Mouse (Mus musculus) B cell, adult (primary cell): Measurements from ENCODE around the gene Olfr52. TPM values are rescaled to one million over a fixed set of nuclear protein-coding genes. Genes with fewer than 3 reads are reported as not detected.

Experiments
- total RNA-seq: library from RNA; stranded (reverse); gene quantifications from 4 replicates; pipeline ENCODE4 v1.2.4, GENCODE M21; 2023; ENCODE audit not compliant: inconsistent age

Olfr52 gene
- total RNA-seq: not detected in 4 replicates

DNA sequence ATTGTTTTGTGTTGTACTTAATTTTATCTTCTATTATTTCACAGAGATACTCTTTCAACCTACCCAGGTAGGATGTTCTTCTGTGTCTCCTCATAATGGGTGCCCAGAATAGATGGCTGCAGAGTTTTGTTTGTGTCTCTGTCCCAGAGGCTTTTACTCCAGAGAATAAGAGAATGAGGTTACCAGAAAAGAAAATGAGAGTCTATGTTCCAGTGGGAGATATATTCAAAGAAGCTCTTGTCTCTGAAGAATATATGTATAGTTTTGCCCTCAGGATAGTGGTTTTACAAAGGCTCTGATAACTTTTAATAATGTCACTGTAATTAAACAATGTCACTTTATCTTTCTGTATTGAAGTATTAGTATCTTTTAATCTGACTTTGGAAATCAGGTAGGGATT, at the start of gene Olfr52:
Gene Olfr52 (minus strand): TSS at position 101 of the 400 bp plus-strand sequence.

DNA sequence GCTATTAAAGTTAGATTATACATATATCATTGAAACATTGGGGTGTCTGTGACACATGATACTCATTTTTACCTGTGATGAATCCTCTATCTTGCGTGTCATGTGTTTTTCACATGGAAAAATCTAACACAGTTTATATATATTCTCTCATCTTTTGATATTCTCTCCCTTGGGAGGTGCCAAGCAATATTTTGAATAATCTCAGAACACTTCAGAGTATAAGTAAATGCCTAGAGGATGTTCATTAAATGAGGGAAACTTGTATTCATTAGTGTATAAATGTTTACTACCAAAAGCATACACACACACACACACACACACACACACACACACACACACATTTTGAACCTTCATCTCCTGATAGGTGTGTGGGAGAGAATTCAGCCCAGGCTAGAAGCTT, 45.8 kb upstream of the Olfr52 start, which contains the start of gene Olfr1047:
Gene Olfr1047 (minus strand): TSS at position 101 of the 400 bp plus-strand sequence.

DNA sequence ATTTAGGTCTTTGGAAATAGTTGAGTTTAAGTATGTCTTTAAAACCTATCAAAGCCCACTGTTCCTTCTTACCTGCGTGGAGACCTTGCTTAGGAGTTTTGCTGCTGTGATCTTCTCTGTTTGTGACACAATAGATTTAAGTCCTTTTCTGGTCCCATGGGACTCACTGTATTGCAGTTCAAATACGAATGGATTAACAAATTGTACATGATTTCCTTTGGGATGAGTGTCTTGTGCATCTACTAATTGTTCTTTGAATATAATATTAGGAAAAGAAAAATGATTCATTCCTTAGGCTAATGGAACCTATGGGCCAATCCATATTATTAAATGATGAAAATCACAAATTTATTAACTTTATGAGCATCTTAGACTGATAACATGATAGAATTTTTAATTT, 33.7 kb upstream of the Olfr52 start, which contains the start of gene Olfr1046:
Gene Olfr1046 (minus strand): TSS at position 101 of the 400 bp plus-strand sequence.

DNA sequence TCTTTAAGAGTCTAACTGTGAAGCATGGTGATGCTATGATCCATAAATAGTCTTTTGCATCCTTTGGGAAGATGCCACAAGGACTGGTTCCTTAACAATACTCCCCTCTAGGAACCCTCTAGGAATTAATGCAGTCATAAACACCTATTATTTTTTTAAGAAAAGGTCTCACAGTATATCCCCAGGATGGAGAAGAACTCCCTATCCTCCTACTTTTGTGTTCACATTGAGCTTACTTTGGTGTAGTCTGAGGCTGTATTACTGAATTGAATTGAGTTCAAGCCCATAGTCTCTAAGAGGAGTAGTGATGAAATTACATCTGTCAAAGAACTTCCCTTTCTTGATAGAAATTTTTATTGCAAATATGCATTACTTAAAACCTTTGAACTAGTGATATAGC, 17.4 kb upstream of the Olfr52 start, which contains the start of gene Olfr1045:
Gene Olfr1045 (minus strand): TSS at position 101 of the 400 bp plus-strand sequence.

DNA sequence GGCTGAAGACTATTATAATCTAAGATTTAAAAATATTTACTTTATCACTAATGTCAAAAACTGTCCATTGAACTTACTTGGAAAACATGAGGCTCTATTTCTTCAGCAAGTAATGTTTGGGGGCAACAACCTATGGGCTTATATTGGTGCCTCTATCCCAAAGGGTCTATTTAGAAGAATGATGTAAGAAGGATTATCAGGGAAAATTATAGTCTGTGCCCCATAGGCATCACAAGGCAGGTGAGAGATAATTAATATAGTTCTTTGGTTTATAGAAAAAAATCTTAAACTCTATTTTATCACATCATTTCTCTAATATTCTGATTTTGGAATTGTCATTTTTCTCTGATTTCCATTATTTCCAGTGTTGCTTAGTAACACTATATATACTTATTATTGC, 7.8 kb downstream of the Olfr52 start, which contains the start of gene Olfr1044:
Gene Olfr1044 (minus strand): TSS at position 101 of the 400 bp plus-strand sequence.

DNA sequence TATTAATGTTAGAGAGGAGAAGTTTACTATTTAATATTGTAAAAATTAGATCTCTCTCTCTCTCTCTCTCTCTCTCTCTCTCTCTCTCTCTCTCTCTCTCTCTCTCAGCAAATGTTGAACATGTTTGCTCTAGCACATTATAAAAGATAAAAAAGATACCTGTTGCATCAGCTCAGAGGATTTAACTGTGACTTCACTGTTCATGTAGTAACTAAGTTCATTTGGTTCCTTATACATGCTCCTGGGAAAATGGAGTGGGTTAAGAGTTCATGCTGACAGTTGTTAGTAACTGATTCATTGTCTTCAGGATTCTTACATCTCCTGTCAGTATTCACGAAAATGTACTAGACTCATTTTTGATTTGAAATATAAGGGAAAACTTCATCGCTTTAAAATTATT, 18.1 kb downstream of the Olfr52 start, which contains the start of gene Olfr1043:
Gene Olfr1043 (minus strand): TSS at position 101 of the 400 bp plus-strand sequence.

DNA sequence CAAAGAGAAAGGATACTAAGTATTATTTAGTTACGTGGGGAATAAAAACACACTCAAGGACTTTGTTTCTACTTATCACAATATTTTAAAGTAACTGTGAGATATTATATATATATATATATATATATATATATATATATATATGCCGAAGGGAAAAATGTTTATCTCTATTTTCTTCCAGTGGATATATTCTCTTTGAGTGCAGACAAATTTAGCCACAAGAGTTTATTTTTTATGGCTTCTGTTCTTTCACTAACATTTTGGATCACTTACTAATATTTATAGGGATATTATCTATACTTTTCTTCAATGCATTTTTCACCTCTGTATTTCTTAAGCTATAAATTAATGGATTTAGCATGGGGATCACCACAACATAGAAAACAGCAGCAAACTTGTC, 23.7 kb downstream of the Olfr52 start, which contains the start of gene Olfr1042:
Gene Olfr1042 (minus strand): TSS at position 101 of the 400 bp plus-strand sequence.

DNA sequence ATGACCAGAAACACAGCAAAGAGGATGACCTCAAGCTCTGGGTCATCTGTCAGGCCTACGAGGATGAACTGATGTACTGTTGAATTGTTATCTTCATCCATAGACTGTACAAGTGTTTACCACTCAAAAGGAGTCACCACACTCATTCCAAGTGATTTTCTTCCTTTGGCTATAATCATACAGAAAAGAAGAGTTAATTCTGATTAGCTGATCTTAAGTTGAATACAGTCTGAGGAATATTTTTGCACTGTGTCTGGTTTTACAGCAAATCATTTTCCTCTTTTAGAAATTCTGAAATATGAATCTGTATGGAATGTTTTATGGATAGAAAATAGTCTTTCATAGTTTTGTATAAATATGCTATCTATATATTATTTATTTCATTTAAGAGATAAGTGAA, 38.9 kb downstream of the Olfr52 start, which contains the start of gene Olfr1040:
Gene Olfr1040 (minus strand): TSS at position 101 of the 400 bp plus-strand sequence.

DNA sequence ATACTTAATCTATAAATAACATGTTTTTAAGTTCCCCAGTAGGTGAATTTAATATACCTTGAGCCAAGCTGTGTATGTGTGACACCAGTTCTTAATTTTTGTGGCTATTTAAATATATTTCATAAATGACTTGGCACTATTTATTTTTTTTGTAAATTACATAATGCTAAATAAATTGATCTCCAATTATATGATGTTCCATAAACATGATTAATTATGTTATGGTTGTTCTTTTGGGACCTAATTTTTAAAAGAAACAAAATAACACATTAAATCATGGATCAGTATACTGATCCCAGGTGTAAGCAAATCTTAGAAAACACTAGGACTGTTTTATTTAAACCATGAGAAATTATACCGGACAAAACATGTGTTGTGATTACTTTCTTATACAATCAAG, 49.7 kb downstream of the Olfr52 start, which contains the start of gene Olfr1039:
Gene Olfr1039 (minus strand): TSS at position 101 of the 400 bp plus-strand sequence.

Other genes with a start within 250 kb of the Olfr52 start
- not detected in 4 replicates for gene Olfr1028, start 235.2 kb downstream of the Olfr52 start, total RNA-seq
- gene Olfr1029, start 211.8 kb downstream of the Olfr52 start, total RNA-seq: 0.12 TPM in 1 of 4 replicates, not detected in the others
- gene Olfr1030, start 206.4 kb downstream of the Olfr52 start, total RNA-seq: not detected in 4 replicates
- gene Olfr1031, start 195.4 kb downstream of the Olfr52 start, total RNA-seq: not detected in 4 replicates
- not detected in 4 replicates for gene Olfr1032, start 180.1 kb downstream of the Olfr52 start, total RNA-seq
- gene Olfr1033, start 165.1 kb downstream of the Olfr52 start, total RNA-seq: not detected in 4 replicates
- not detected in 4 replicates for gene Olfr1034, start 139.8 kb downstream of the Olfr52 start, total RNA-seq
- gene Olfr1036, start 111.7 kb downstream of the Olfr52 start, total RNA-seq: not detected in 4 replicates
- not detected in 4 replicates for gene Olfr1037, start 98.3 kb downstream of the Olfr52 start, total RNA-seq
- not detected in 4 replicates for gene Olfr1039, start 49.8 kb downstream of the Olfr52 start, total RNA-seq
- gene Olfr1040, start 39.0 kb downstream of the Olfr52 start, total RNA-seq: not detected in 4 replicates
- not detected in 4 replicates for gene Olfr1042, start 23.8 kb downstream of the Olfr52 start, total RNA-seq
- gene Olfr1043, start 18.2 kb downstream of the Olfr52 start, total RNA-seq: not detected in 4 replicates
- not detected in 4 replicates for gene Olfr1044, start 7.9 kb downstream of the Olfr52 start, total RNA-seq
- not detected in 4 replicates for gene Olfr1045, start 17.3 kb upstream of the Olfr52 start, total RNA-seq
- gene Olfr1046, start 33.6 kb upstream of the Olfr52 start, total RNA-seq: not detected in 4 replicates
- gene Olfr1047, start 45.7 kb upstream of the Olfr52 start, total RNA-seq: not detected in 4 replicates
- gene Olfr1048, start 54.6 kb upstream of the Olfr52 start, total RNA-seq: not detected in 4 replicates
- gene Olfr1049, start 72.6 kb upstream of the Olfr52 start, total RNA-seq: not detected in 4 replicates
- not detected in 4 replicates for gene Olfr1051, start 93.4 kb upstream of the Olfr52 start, total RNA-seq
- not detected in 4 replicates for gene Olfr1052, start 106.8 kb upstream of the Olfr52 start, total RNA-seq
- not detected in 4 replicates for gene Olfr1053, start 129.6 kb upstream of the Olfr52 start, total RNA-seq
- not detected in 4 replicates for gene Olfr1054, start 149.8 kb upstream of the Olfr52 start, total RNA-seq
- gene Olfr1055, start 164.6 kb upstream of the Olfr52 start, total RNA-seq: not detected in 4 replicates
- not detected in 4 replicates for gene Olfr1056, start 176.8 kb upstream of the Olfr52 start, total RNA-seq
- not detected in 4 replicates for gene Olfr1057, start 192.7 kb upstream of the Olfr52 start, total RNA-seq
- gene Olfr1058, start 202.9 kb upstream of the Olfr52 start, total RNA-seq: not detected in 4 replicates
- gene Olfr1061, start 228.4 kb upstream of the Olfr52 start, total RNA-seq: not detected in 4 replicates
- gene Olfr1062, start 241.1 kb upstream of the Olfr52 start, total RNA-seq: not detected in 4 replicates